Mouse (Mus musculus): ENCODE results near the gene Nsun2.

GRCm38 (mm10) chr13:69536021-69536420 is 2.5 kb downstream of the Nsun2 start:
- TF ChIP-seq CTCF (IDR thresholded peaks at IDR 0.05; ENCODE audit: borderline replicate concordance, control insufficient read depth, extremely low read depth, insufficient read depth, low read length, poor library complexity), result no peak
- TF ChIP-seq POLR2A (IDR thresholded peaks at IDR 0.05; ENCODE audit: control insufficient read depth, extremely low read depth, insufficient read depth, low read length, poor library complexity), result no peak
